Mouse (Mus musculus): ENCODE data around the gene Col6a3.

GRCm38 (mm10) chr1:90729466-90729865, 114.3 kb downstream of the Col6a3 start:
- TF ChIP-seq CTCF (IDR thresholded peaks at IDR 0.05; ENCODE audit: low read depth) (no peak), EP300 (optimal IDR thresholded peaks at IDR 0.05) (no peak)
